Mouse (Mus musculus) Muller cell, postnatal 12 days (primary cell): Measurements from ENCODE around the gene Foxr2.

Experiments used
- DNase-seq: peaks from one replicate; pipeline ENCODE4 v3.0.0-alpha.2; 2015; ENCODE audit errors: inconsistent ontology term

Foxr2 gene

GRCm38 (mm10) chrX:153118486-153118885, at the start of gene Foxr2:
Gene Foxr2, plus strand, starts transcription at chrX:153118786.
- no peak for DNase-seq

DNA sequence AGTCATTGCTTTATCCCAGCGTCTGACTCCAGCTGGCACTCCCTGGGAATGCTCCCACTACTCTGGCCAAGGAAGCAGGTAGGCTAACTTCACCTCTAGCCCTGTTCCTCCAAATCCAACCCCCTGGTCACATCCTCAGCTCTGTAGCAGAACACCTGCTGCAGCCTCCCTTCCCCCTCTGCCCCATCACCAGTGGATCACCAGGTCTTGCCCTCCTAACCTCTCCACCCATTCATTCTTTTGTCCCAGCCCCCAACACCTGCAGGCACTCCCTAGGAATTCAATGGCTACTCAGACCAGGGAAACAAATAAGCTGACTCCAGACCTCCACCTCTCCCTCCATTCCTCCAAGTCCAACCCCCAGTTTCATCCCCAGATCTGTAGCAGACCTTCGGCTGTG, 427 bp downstream of the Foxr2 start:
- no peak for DNase-seq

DNA sequence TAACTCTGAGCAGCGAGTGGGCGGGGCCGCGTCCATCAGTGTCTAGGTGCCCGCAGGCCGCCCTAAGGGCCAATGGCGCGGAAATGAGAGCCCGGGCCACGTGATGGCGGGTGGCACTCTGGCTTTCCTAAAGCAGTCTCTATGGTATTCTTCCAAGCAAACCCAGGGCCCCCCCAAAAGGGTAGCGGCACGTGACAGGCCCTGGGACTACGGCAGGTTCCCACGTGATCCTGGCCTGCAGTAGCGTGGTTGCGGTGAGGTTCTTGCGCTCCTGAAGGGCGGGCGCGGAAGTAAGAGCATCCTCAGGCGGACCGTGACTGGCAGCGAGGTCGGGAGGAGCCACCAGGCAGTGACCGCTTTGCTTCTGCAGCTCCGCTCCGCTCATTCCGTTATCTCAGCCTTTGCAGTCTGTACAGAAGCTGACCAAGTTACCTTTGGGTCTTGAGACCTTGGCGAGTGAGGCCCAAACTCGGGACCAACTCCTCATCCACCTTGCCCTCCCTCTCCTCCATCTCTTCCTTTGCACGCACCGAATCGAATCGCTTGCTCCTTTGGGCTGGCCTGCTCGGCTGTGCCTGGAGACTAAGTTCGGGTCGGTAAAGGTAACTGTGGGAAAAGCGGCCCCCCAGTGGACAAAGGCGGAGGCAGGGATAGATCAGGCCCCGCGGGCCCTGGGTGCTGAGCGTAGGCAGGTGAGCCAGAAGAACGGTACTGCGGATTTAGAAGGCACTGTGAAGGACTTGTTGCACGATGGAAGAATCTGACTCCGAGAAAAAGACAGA, 21.3 kb downstream of the Foxr2 start, which contains the start of gene Rragb:
Gene Rragb (plus strand): TSS at position 248 of the 782 bp plus-strand sequence.
- peak; percentile 90 for DNase-seq

DNA sequence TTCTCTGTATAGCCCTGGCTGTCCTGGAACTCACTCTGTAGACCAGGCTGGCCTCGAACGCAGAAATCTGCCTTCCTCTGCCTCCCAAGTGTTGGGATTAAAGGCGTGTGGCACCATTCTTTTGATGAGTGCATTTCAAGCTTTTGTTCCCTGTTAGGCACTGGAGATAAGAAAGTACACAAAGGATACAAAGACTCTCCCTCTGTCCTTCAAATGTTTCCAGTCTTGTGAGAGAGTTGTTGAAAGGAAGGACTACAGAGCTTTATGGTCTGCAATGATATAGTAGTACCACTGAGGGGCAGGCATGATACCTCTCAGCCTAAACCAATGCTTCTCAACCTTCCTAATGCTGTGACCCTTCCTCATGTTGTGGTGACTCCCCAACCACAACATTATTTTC, 24.1 kb downstream of the Foxr2 start:
- DNase-seq = no peak

DNA sequence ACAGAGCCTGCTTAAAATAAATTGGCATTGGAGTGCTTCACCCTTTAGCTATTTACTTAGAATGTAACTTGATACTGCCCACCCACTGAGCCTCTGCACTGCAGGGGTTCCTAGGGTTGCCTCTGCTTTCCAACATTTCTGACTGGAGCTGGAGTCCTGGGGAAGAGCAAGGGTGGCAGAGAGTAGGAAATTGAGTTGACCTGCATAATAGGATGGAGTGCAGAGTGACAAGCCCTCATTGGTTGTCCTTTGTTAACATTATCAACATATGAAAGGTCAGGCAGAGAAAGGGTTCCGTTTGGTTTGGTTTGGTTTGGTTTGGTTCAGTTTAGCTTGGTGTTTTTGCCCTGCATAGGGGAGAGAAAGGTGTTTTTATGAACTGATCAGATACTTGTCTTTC, 33.2 kb downstream of the Foxr2 start:
- no peak for DNase-seq

DNA sequence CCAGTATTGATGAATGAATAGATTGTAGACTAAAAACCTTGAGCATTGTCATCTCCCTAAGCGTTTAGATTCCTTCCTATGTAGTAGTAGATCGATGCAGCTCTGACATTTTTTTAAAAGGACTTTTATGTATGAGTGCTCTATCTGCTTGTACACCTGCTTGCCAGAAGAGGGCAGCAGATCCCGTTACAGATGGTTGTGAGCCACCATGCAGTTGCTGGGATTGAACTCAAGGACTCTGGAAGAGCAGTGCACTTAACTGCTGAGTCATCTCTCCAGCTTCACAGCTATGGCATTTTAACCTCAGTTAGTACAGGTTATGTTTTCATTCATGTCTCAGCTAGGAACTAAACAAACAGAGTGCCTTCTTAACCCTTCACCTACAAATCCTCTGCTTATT, 36.7 kb downstream of the Foxr2 start:
- DNase-seq = peak; percentile 1

DNA sequence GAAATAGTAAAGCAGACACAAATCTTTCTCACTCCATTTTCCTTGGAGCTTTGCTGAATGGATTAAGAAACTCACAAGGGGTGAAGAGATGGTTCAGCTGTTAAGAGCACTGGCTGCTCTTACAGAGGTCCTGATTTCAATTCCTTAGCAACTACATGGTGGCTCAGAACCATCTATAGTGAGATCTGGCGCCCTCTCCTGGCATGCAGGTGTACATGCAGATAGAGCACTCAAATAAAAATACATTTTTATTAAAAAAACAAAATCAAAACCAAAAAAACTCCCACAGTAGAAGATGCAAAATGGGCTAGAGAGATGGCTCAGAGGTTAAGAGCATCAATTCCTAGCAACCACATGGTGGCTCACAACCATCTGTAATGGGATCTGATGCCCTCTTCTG, 56.2 kb downstream of the Foxr2 start:
- DNase-seq = no peak

DNA sequence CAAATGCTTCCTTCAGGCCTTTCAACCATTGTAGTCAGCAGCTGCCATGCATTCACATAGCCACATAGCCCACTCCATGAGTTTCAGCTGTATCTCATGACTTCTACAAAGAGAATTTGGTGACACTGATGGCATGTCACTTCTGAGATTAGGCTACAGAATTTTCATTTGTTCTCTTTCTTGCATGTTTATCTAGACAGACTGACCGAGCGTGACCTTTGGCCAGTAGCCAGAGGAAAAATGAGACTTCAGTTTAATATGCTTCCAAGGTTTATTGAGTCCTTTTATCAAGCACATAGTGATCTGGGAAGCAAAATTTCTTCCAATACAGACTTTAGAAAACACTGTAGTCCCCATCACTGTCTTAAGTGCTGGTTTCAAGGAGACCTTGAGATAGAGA, 63.6 kb downstream of the Foxr2 start:
- DNase-seq = no peak
